Mouse (Mus musculus) ES-Bruce4 (cell line): ENCODE measurements around the gene Rasgef1b.

Source experiments
- CTCF ChIP-seq: IDR thresholded peaks from one replicate; pipeline ENCODE4 v1.8.1; 2011; ENCODE audit warnings: low read depth, low read length
- EP300 ChIP-seq: IDR thresholded peaks from 2 replicates; pipeline ENCODE4 v1.6.1; 2011; ENCODE audit warnings: low read depth, low read length; ENCODE audit not compliant: insufficient read depth
- POLR2A ChIP-seq: IDR thresholded peaks from one replicate; pipeline ENCODE4 v1.8.1; 2011; ENCODE audit warnings: low read length; ENCODE audit not compliant: insufficient read depth

DNA sequence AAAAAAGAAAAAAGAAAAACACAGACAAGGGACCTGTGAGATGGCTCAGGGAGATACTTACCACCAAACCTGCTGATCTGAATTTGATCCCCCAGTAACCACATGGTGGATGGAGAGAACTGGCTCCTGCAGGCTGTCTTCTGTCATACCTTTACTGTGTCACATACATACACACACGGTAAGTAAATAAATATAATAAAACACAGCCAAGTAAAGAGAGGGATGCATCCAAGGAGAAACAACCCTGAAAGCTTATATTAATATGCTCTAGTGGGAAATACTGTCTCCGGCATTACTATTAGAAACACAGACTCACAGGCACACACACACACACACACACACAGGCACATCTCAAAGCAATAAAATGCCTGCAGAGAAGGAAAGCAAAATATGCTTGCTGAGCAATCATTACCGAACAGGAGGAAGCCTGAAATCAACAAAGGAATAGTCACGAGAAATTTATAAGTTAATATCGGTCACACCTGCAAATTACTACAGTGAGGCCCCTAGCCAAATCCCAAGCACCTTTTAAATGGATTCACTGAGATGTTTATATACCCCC is 23.9 kb upstream of the Rasgef1b start:
- no peak for TF ChIP-seq CTCF
- TF ChIP-seq POLR2A = no peak
- TF ChIP-seq EP300 = no peak
